Mouse (Mus musculus): ENCODE data around the gene Hus1b. TPM values are rescaled to one million over a fixed set of nuclear protein-coding genes. Genes with fewer than 3 reads are reported as not detected.

The Hus1b gene
- total and polyA plus RNA-seq, 2 experiments = 0.07 to 0.55 TPM

GRCm38 (mm10) chr13:30976536-30977084 lies 29.1 kb upstream of the Hus1b start:
- H3K27me3 ChIP-seq (ENCODE audit: control insufficient read depth, insufficient read depth, low read length) = no peaks in the 10 kb centered on the region
- no peaks in the 10 kb centered on the region for H3K79me2 ChIP-seq (ENCODE audit: control insufficient read depth, insufficient read depth, low read length)
- no peak for TF ChIP-seq CTCF (IDR thresholded peaks at IDR 0.05; ENCODE audit: low read depth, low read length)
- no peak for TF ChIP-seq POLR2A (IDR thresholded peaks at IDR 0.05; ENCODE audit: extremely low read depth, insufficient read depth, low read length)
- H3K36me3 ChIP-seq (ENCODE audit: control insufficient read depth, insufficient read depth, low read length) = no peaks in the 10 kb centered on the region
- DNase-seq (ENCODE audit: extremely low read depth, low read depth, low spot score) = no peak
- no peak overlapping the region for H3K4me3 ChIP-seq (ENCODE audit: insufficient read depth, low read depth, low read length)
- 63% methylated on average over 8 of the region's 8 CpGs for WGBS
- no peak overlapping the region for H3K27ac ChIP-seq (replicated peaks; ENCODE audit: insufficient read depth, low read depth, low read length)
- H3K9ac ChIP-seq (ENCODE audit: low read depth, low read length) = no peak overlapping the region
- H3K4me1 ChIP-seq (ENCODE audit: control insufficient read depth, insufficient read depth, low read length) = peaks cover 8% of the 10 kb centered on the region

- TF ChIP-seq CTCF (IDR thresholded peaks at IDR 0.05; ENCODE audit: low read depth, low read length) = no peak
- no peak for TF ChIP-seq POLR2A (IDR thresholded peaks at IDR 0.05; ENCODE audit: extremely low read depth, insufficient read depth, low read length)
- H3K4me3 ChIP-seq (ENCODE audit: insufficient read depth, low read depth, low read length) = peak overlapping the region; percentile 93
- peak; percentile 66 for DNase-seq (ENCODE audit: extremely low read depth, low read depth, low spot score)
- peaks cover 8% of the 10 kb centered on the region for H3K4me1 ChIP-seq (ENCODE audit: control insufficient read depth, insufficient read depth, low read length)
- H3K27me3 ChIP-seq (ENCODE audit: control insufficient read depth, insufficient read depth, low read length) = no peaks in the 10 kb centered on the region
- peak overlapping the region; percentile 43 for H3K9ac ChIP-seq (ENCODE audit: low read depth, low read length)
- peak overlapping the region; percentile 16; the same call in 1 of the 2 replicates for H3K27ac ChIP-seq (replicated peaks; ENCODE audit: insufficient read depth, low read depth, low read length)
- no peaks in the 10 kb centered on the region for H3K36me3 ChIP-seq (ENCODE audit: control insufficient read depth, insufficient read depth, low read length)
- no peaks in the 10 kb centered on the region for H3K79me2 ChIP-seq (ENCODE audit: control insufficient read depth, insufficient read depth, low read length)
- WGBS = 15% methylated on average over 5 of the region's 5 CpGs
These were observed 26.7 kb upstream of the Hus1b start for GRCm38 (mm10) chr13:30974247-30974630.

DNA sequence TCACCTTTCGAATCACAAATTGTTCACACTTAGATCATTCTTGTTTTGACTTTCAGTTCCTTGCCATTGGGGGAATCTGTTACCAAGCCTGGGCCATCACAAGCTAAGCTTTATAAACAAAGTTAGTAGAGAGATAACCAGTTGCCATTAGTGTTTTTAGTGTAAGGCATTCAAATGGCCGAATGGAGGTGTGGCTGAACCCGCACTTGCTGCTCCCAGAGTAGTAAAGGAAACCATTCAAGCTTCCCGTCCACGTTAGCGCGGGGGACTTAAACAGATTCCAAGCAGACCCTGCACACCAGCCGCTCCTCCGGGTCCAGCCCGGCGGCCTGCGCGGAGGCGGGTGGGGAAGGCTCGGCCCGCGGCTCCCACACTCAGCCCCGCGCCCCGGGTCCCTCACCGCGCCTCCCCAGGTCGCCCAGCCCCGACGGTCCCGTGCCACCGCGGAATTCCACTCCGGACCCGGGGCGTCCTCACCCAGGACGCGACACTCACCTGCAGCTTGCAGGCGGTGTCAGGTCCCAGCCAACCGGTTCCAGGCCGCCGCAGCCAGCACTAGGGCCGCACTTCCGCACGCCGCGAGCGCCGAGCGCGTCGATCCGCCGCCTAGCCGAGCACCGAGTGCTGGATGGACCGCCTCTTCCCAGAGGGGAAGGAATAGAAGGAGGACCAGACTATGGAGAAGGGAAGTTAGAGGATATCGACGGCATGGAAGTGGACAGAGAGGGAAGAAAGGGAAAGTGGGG lies 26.1 kb upstream of the Hus1b start, which contains the start of the genes Exoc2 and Gm5447:
TSS of gene Exoc2 (minus strand) at position 593 of the 746 bp plus-strand sequence.
TSS of gene Gm5447 (plus strand) at position 704 of the 746 bp plus-strand sequence.
- Histone ChIP-seq H3K4me3 (ENCODE audit: insufficient read depth, low read depth, low read length) (peak within 1 kb of the TSS; percentile 93), H3K79me2 (ENCODE audit: control insufficient read depth, insufficient read depth, low read length) (no peaks in the 10 kb centered on the region; the same call in 1 of the 2 replicates), H3K27me3 (ENCODE audit: control insufficient read depth, insufficient read depth, low read length) (no peaks in the 10 kb centered on the region), H3K36me3 (ENCODE audit: control insufficient read depth, insufficient read depth, low read length) (no peaks in the 10 kb centered on the region), H3K9ac (ENCODE audit: low read depth, low read length) (peak within 1 kb of the TSS; percentile 95), H3K27ac (replicated peaks; ENCODE audit: insufficient read depth, low read depth, low read length) (peak within 1 kb of the TSS; percentile 61), H3K4me1 (ENCODE audit: control insufficient read depth, insufficient read depth, low read length) (peaks cover 9% of the 10 kb centered on the region)
- under 1% methylated on average over 54 of the region's 54 CpGs for WGBS
- TF ChIP-seq CTCF (IDR thresholded peaks at IDR 0.05; ENCODE audit: low read depth, low read length) (no peak), POLR2A (IDR thresholded peaks at IDR 0.05; ENCODE audit: extremely low read depth, insufficient read depth, low read length) (peak; percentile 31; the same call in 1 of the 2 replicates)
- peak; percentile 72 for DNase-seq (ENCODE audit: extremely low read depth, low read depth, low spot score)

DNA sequence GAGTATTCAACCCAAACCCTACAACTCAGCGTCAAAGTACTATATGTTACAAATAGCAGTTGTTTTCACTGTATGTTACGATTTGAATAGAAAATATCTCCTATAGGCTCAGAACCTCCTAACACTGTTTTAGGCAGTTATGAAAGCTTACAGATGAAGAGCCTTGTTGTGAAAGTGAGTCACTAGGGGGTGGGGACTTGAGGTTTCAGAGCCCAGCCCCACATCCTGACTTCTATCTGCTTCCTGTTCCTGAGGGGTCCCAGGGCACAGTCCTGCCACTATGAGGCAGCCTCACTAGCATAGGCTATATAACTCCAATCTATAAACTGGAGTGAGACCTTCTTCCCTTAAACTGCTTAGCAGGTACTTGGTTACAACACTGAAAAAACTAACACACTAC lies 24.5 kb upstream of the Hus1b start:
- H3K4me3 ChIP-seq (ENCODE audit: insufficient read depth, low read depth, low read length) = no peak overlapping the region
- TF ChIP-seq POLR2A (IDR thresholded peaks at IDR 0.05; ENCODE audit: extremely low read depth, insufficient read depth, low read length) = no peak
- no peak for TF ChIP-seq CTCF (IDR thresholded peaks at IDR 0.05; ENCODE audit: low read depth, low read length)
- peaks cover 14% of the 10 kb centered on the region for H3K4me1 ChIP-seq (ENCODE audit: control insufficient read depth, insufficient read depth, low read length)
- DNase-seq (ENCODE audit: extremely low read depth, low read depth, low spot score) = no peak
- WGBS = 87% methylated on average over 2 of the region's 2 CpGs
- H3K27ac ChIP-seq (replicated peaks; ENCODE audit: insufficient read depth, low read depth, low read length) = no peak overlapping the region
- H3K36me3 ChIP-seq (ENCODE audit: control insufficient read depth, insufficient read depth, low read length) = no peaks in the 10 kb centered on the region
- H3K27me3 ChIP-seq (ENCODE audit: control insufficient read depth, insufficient read depth, low read length) = no peaks in the 10 kb centered on the region
- no peak overlapping the region for H3K9ac ChIP-seq (ENCODE audit: low read depth, low read length)
- peaks cover 3% of the 10 kb centered on the region; the same call in 1 of the 2 replicates for H3K79me2 ChIP-seq (ENCODE audit: control insufficient read depth, insufficient read depth, low read length)

GRCm38 (mm10) chr13:30971047-30971446 lies 23.5 kb upstream of the Hus1b start:
- H3K4me1 ChIP-seq (ENCODE audit: control insufficient read depth, insufficient read depth, low read length) = peaks cover 14% of the 10 kb centered on the region
- peaks cover 10% of the 10 kb centered on the region for H3K79me2 ChIP-seq (ENCODE audit: control insufficient read depth, insufficient read depth, low read length)
- H3K4me3 ChIP-seq (ENCODE audit: insufficient read depth, low read depth, low read length) = no peak overlapping the region
- H3K36me3 ChIP-seq (ENCODE audit: control insufficient read depth, insufficient read depth, low read length) = no peaks in the 10 kb centered on the region
- TF ChIP-seq CTCF (IDR thresholded peaks at IDR 0.05; ENCODE audit: low read depth, low read length) = no peak
- TF ChIP-seq POLR2A (IDR thresholded peaks at IDR 0.05; ENCODE audit: extremely low read depth, insufficient read depth, low read length) = no peak
- no peak overlapping the region for H3K9ac ChIP-seq (ENCODE audit: low read depth, low read length)
- no peaks in the 10 kb centered on the region for H3K27me3 ChIP-seq (ENCODE audit: control insufficient read depth, insufficient read depth, low read length)
- no peak overlapping the region for H3K27ac ChIP-seq (replicated peaks; ENCODE audit: insufficient read depth, low read depth, low read length)
- no peak for DNase-seq (ENCODE audit: extremely low read depth, low read depth, low spot score)
- 65% methylated on average over 3 of the region's 3 CpGs for WGBS
